Comparison of ENCODE assay signal across 15 mouse cellular contexts in genomic region chr4:11885499-11885898, GRCm38 (mm10).
DNase-seq lines count a peak whose midpoint lies in the region; ATAC-seq lines count a peak whose summit lies in the region.
"Had no signal": no experiment of that assay in that cellular context is flagged by ENCODE, and none has a peak within 500 bp of the region (broad histone marks: within the 10 kb centered on the region; RNA-seq: fewer than 3 reads in every experiment).

No protein-coding gene starts in this region.

- 0 out of 2 replicates have a peak overlapping the region, but pooled peaks have one; percentile 24 for H3K27ac ChIP-seq in embryonic facial prominence, embryonic 14.5 days (replicated peaks; ENCODE audit: low read depth, low read length)
- peak overlapping the region; percentile 60 for H3K27ac ChIP-seq in heart, embryonic 15.5 days
- H3K27ac ChIP-seq: forebrain, embryonic 13.5 days; midbrain, embryonic 13.5 days; neural tube, embryonic 12.5 days had no signal

- no peak overlapping the region for H3K9ac ChIP-seq in embryonic facial prominence, embryonic 14.5 days (ENCODE audit: low read depth, low read length)
- no peak overlapping the region for H3K9ac ChIP-seq in heart, embryonic 15.5 days
- H3K9ac ChIP-seq: forebrain, embryonic 13.5 days; midbrain, embryonic 13.5 days; neural tube, embryonic 12.5 days had no signal

- H3K36me3 ChIP-seq in embryonic facial prominence, embryonic 14.5 days (ENCODE audit: control insufficient read depth, insufficient read depth, low read length) = no peaks in the 10 kb centered on the region
- H3K36me3 ChIP-seq in heart, embryonic 15.5 days = no peaks in the 10 kb centered on the region
- H3K36me3 ChIP-seq: midbrain, embryonic 13.5 days; neural tube, embryonic 12.5 days had no signal

- H3K4me3 ChIP-seq in embryonic facial prominence, embryonic 14.5 days (ENCODE audit: low read depth, low read length) = no peak overlapping the region
- no peak overlapping the region for H3K4me3 ChIP-seq in heart, embryonic 15.5 days
- H3K4me3 ChIP-seq: forebrain, embryonic 13.5 days; midbrain, embryonic 13.5 days; neural tube, embryonic 12.5 days had no signal

- H3K27me3 ChIP-seq in embryonic facial prominence, embryonic 14.5 days (replicated peaks; ENCODE audit: control insufficient read depth, insufficient read depth, low read length) = no peaks in the 10 kb centered on the region
- H3K27me3 ChIP-seq in heart, embryonic 15.5 days = no peaks in the 10 kb centered on the region
- H3K27me3 ChIP-seq: forebrain, embryonic 13.5 days; midbrain, embryonic 13.5 days; neural tube, embryonic 12.5 days had no signal

- H3K4me2 ChIP-seq in embryonic facial prominence, embryonic 14.5 days (ENCODE audit: low read depth, low read length) = no peak overlapping the region
- H3K4me2 ChIP-seq in heart, embryonic 15.5 days = no peak overlapping the region
- H3K4me2 ChIP-seq: forebrain, embryonic 13.5 days; midbrain, embryonic 13.5 days; neural tube, embryonic 12.5 days had no signal

- no peak for ATAC-seq in embryonic facial prominence, embryonic 14.5 days (ENCODE audit: low read depth)
- ATAC-seq in heart, embryonic 15.5 days (replicated peaks; ENCODE audit: insufficient number of reproducible peaks, insufficient read depth, low FRiP score, low read depth) = 0 out of 2 replicates have a peak, but pooled peaks have one; percentile 41
- ATAC-seq: forebrain, embryonic 13.5 days; hindbrain, embryonic 16.5 days; midbrain, embryonic 13.5 days had no signal

- intact Hi-C loops in heart, postnatal 25 days (cut with DNase I) = no loop called here

- WGBS in embryonic facial prominence, embryonic 14.5 days = 63% methylated on average over 4 of the region's 4 CpGs
- 61% methylated on average over 4 of the region's 4 CpGs for WGBS in heart, embryonic 15.5 days

- peaks cover 11% of the 10 kb centered on the region; the same call in 1 of the 2 replicates for H3K4me1 ChIP-seq in embryonic facial prominence, embryonic 14.5 days (ENCODE audit: control insufficient read depth, insufficient read depth, low read length)
- H3K4me1 ChIP-seq in heart, embryonic 15.5 days (replicated peaks) = peaks cover 21% of the 10 kb centered on the region

- no peaks in the 10 kb centered on the region for H3K9me3 ChIP-seq in embryonic facial prominence, embryonic 14.5 days (ENCODE audit: control insufficient read depth, low read length)
- H3K9me3 ChIP-seq in heart, embryonic 15.5 days (replicated peaks) = no peaks in the 10 kb centered on the region
- H3K9me3 ChIP-seq: forebrain, embryonic 13.5 days; midbrain, embryonic 13.5 days; neural tube, embryonic 12.5 days had no signal

- peak; percentile 87 for DNase-seq in heart, adult 11 months
- no peak for DNase-seq in heart, postnatal 25 days (ENCODE audit: low spot score)
- peak; percentile 51 for DNase-seq in embryonic facial prominence, embryonic 14.5 days (ENCODE audit: low spot score)
- peak; percentile 70 for DNase-seq in lung, postnatal 10 days
- DNase-seq in spleen, adult 18-20 months = no peak
- DNase-seq in cerebellum, postnatal 10 days = no peak
- DNase-seq in layer of hippocampus, postnatal 36 days = no peak
- DNase-seq: gastrocnemius, postnatal 14 days; kidney, postnatal 25 days; thymus, adult 2 months had no signal

Comparison
In these comparisons a context has a peak if more than half of its experiments do, and no peak if none do; other contexts are left out.
1. DNase-seq: peak in heart, adult 11 months (single experiment), embryonic facial prominence, embryonic 14.5 days (single experiment) and lung, postnatal 10 days (single experiment); none in heart, postnatal 25 days (single experiment), spleen, adult 18-20 months (0 of 2), cerebellum, postnatal 10 days (0 of 2) and layer of hippocampus, postnatal 36 days (0 of 2).